Mouse (Mus musculus) forebrain, postnatal 0 days (tissue): ENCODE measurements around the gene Vps37b. TPM values are rescaled to one million over a fixed set of nuclear protein-coding genes. Genes with fewer than 3 reads are reported as not detected.

Experiments
- ATAC-seq: fragments of 200-750 bp; cut with Nextera tagmentation; 2 replicates; pipeline ENCODE4 v1.8.0; 2017; ENCODE audit warnings: mild to moderate bottlenecking, moderate library complexity
- DNase-seq: peaks from one replicate; pipeline ENCODE4 v3.0.0-alpha.2; 2015
- H3K27ac ChIP-seq: fragments of 300-500 bp; sonication (generic); 2 replicates; pipeline ENCODE4 v1.5.1; 2014; ENCODE audit warnings: low read depth, mild to moderate bottlenecking, antibody characterized with exemption, low read length, moderate library complexity, mixed read lengths
- H3K27me3 ChIP-seq: fragments of 300-500 bp; sonication (generic); 2 replicates; pipeline ENCODE4 v1.6.1; 2014; ENCODE audit warnings: mild to moderate bottlenecking, low read length, mixed read lengths; ENCODE audit not compliant: insufficient read depth
- H3K36me3 ChIP-seq: fragments of 300-500 bp; sonication (generic); 2 replicates; pipeline ENCODE4 v1.6.1; 2014; ENCODE audit warnings: mild to moderate bottlenecking, moderate library complexity; ENCODE audit not compliant: insufficient read depth
- H3K4me1 ChIP-seq: fragments of 300-500 bp; sonication (generic); 2 replicates; pipeline ENCODE4 v1.6.1; 2014; ENCODE audit warnings: antibody characterized with exemption; ENCODE audit not compliant: insufficient read depth
- H3K4me2 ChIP-seq: fragments of 300-500 bp; sonication (generic); 2 replicates; pipeline ENCODE4 v1.6.1; 2014; ENCODE audit warnings: low read depth, mild to moderate bottlenecking, moderate library complexity
- H3K4me3 ChIP-seq: fragments of 300-500 bp; sonication (generic); 2 replicates; pipeline ENCODE4 v1.5.1; 2014; ENCODE audit warnings: low read depth, low read length, mixed read lengths
- H3K9ac ChIP-seq: fragments of 300-500 bp; sonication (generic); 2 replicates; pipeline ENCODE4 v1.6.1; 2014; ENCODE audit warnings: mild to moderate bottlenecking
- H3K9me3 ChIP-seq: fragments of 300-500 bp; sonication (generic); 2 replicates; pipeline ENCODE4 v1.6.1; 2016; ENCODE audit warnings: low read length
- CTCF ChIP-seq: sonication (generic); IDR thresholded peaks from 2 replicates; pipeline ENCODE4 v1.5.1; 2016; ENCODE audit warnings: antibody characterized with exemption, control low read depth, low read depth
- WGBS: fragments of 180-500 bp; shearing (Covaris S2); extraction: QIAGEN DNeasy Blood & Tissue Kit; methylation state at CpG from one replicate; pipeline ENCODE4 v1.1.7; 2014; 5-methylcytosine and 5-hydroxymethylcytosine counted together
- polyA plus RNA-seq: library from polyadenylated mRNA; unstranded; fragments of >200 nt; fragmentation: Nextera tagmentation; extraction: Ambion mirVana; gene quantifications from 2 replicates; pipeline ENCODE4 v1.2.1, GENCODE M21; 2015
- total RNA-seq: library from RNA; depleted of rRNA; stranded (reverse); fragments of >200 nt; gene quantifications from 2 replicates; pipeline ENCODE4 v1.2.3, GENCODE M21; 2014

Gene Vps37b
- total and polyA plus RNA-seq, 2 experiments from 2014 or later = 62.0 to 76.5 TPM

DNA sequence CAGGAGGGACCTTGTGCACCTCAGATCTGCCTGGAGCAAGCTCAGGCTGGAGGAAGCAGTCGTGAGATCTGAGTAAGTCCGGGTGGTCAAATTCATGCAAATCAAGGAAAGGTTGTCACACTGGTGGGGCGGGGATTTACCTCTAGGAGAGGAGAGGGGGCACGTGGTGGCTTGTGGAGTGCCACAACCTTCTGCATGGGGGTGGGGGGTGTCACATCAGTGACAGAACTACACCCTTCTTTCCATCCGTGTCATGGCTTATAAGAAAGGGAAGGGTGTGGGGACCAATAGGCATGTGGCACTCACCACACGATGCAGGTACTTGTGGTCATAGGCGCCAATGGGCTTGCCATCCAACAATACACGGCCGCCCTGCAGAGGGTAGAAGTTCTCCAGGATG lies 43.6 kb upstream of the Vps37b start:
- WGBS = 83% methylated on average over 9 of the region's 9 CpGs
- TF ChIP-seq CTCF = no peak

DNA sequence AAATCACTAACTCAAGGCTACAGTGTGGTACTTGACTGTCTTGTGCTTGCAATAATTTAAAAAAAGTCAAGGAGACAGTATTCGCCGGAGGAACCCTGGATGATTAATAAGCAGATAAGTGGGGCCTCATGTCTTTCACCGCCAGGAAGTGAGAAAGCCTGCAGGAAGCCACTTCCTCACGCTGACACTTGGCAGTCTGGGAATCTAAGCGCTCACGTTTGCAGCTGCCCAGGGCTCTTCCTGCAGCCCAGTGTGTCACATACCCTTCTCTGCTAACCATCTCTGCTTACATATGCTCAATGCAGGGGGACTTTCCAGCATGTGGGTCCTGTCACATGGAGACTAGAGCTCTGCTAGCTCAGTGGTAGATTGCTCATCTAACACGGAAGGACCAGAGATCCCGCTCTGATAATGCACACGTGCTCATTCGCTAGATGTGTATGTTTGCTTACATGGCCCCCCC lies 42.8 kb upstream of the Vps37b start:
- WGBS = 72% methylated on average over 10 of the region's 10 CpGs

More for the DNA sequence above, 43.6 kb upstream of the Vps37b start:
- Histone ChIP-seq H3K9ac (no peak overlapping the region), H3K4me1 (peaks cover 9% of the 10 kb centered on the region; the same call in 1 of the 2 replicates), H3K9me3 (no peaks in the 10 kb centered on the region), H3K27me3 (no peaks in the 10 kb centered on the region), H3K27ac (no peak overlapping the region), H3K36me3 (no peaks in the 10 kb centered on the region; the same call in 1 of the 2 replicates), H3K4me2 (no peak overlapping the region), H3K4me3 (no peak overlapping the region)
- ATAC-seq (no peak), DNase-seq (no peak)

DNA sequence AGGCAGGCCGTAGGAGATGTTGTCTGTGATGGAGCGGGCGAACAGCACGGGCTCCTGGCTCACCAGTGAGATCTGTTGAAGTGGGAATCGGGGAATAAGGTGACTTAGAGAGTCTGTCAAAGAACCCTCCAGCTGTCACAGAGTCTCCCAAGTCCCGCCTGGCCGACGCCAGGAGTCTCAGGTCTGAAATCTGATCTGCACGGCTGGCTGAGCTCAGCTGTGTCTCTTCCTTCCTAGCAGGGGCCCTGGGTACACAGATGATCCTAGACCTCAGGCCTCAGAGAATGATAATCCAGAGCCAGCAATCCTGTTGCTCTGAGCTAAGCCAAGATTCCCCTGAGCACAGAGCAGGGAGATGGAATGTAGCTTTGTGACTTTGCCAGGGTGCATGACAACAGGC lies 41.6 kb upstream of the Vps37b start:
- no peak overlapping the region for H3K4me2 ChIP-seq
- no peak overlapping the region for H3K27ac ChIP-seq
- 0 out of 2 replicates have a peak, but pooled peaks cover under 1% of the 10 kb centered on the region for H3K4me1 ChIP-seq
- H3K4me3 ChIP-seq = no peak overlapping the region
- no peaks in the 10 kb centered on the region for H3K27me3 ChIP-seq
- ATAC-seq (no peak), DNase-seq (no peak)
- WGBS = 54% methylated on average over 9 of the region's 9 CpGs
- H3K9me3 ChIP-seq = no peaks in the 10 kb centered on the region
- TF ChIP-seq CTCF = no peak
- no peaks in the 10 kb centered on the region; the same call in 1 of the 2 replicates for H3K36me3 ChIP-seq
- no peak overlapping the region for H3K9ac ChIP-seq

More for the DNA sequence above, 42.8 kb upstream of the Vps37b start:
- Histone ChIP-seq H3K4me3 (no peak overlapping the region), H3K36me3 (no peaks in the 10 kb centered on the region; the same call in 1 of the 2 replicates), H3K4me2 (no peak overlapping the region), H3K9ac (no peak overlapping the region), H3K27ac (no peak overlapping the region), H3K9me3 (no peaks in the 10 kb centered on the region), H3K27me3 (no peaks in the 10 kb centered on the region), H3K4me1 (peaks cover 9% of the 10 kb centered on the region; the same call in 1 of the 2 replicates)
- no peak for ATAC-seq
- no peak for TF ChIP-seq CTCF
- DNase-seq = no peak

DNA sequence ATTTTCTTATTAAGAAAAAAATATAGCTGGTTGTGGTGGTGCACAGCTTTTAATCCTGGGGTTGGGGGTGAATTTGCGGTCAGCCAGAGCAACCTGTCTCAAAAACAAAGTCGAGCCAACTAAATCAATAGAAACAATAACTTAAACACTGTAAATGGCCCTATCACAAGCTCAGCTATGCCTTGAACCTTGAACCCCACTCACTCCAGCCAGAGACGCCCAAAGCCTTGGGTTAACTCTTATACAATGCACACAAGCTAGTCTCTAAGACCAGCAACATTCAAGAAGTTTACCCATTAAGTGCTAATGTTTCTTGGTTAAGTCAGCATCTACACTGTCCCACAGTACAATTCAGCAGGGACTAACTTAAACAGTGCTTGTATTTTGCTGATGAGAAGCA lies 37.6 kb upstream of the Vps37b start:
- Histone ChIP-seq H3K4me2 (no peak overlapping the region), H3K9me3 (no peaks in the 10 kb centered on the region), H3K27ac (no peak overlapping the region), H3K4me1 (no peaks in the 10 kb centered on the region), H3K36me3 (0 out of 2 replicates have a peak, but pooled peaks cover 5% of the 10 kb centered on the region), H3K27me3 (no peaks in the 10 kb centered on the region), H3K4me3 (no peak overlapping the region), H3K9ac (no peak overlapping the region)
- 81% methylated on average over 3 of the region's 3 CpGs for WGBS
- ATAC-seq (no peak), DNase-seq (no peak)
- no peak for TF ChIP-seq CTCF

DNA sequence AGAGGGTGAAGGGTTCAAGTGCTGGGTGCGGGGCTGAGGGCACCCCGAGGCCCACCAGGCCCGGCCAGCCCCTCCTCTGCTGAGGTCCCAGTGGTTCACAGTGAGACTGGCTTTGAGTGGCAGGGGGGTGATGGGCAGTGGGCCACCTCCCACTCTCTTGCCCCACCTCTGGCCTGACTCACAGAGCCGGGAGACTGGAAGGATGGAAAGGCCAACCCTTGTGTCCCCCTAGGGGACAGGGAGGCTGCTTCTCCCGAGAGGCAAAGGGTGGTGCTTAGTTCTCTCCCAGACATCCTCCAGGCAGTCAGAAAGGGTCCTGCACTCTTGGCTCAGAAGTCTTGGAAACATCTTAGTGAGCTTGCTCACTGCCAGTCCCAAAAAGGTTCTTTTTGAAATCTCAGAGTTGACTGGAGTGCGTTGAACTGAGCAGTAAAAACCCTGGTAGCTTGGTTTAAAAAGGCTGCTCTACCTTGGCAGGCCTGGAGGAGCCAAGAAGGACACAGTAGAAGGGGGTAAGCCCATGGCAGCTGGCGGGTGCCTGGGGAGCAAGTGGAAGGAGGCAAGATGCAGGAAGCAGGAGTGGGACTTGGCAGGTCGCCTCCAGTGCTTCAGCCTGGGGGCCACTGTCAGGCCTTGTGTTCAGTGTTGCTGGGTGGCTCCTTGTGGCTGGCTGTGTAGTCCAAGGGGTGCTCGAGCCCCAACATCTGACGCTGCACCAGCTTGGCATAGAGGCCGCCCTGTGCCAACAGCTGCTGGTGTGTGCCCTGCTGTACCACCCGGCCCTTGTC lies 30.2 kb upstream of the Vps37b start:
- Histone ChIP-seq H3K27me3 (no peaks in the 10 kb centered on the region), H3K4me2 (no peak overlapping the region), H3K4me1 (no peaks in the 10 kb centered on the region), H3K4me3 (no peak overlapping the region), H3K9ac (no peak overlapping the region), H3K9me3 (no peaks in the 10 kb centered on the region), H3K27ac (no peak overlapping the region), H3K36me3 (no peaks in the 10 kb centered on the region)
- DNase-seq = no peak
- TF ChIP-seq CTCF = 0 out of 2 replicates have a peak, but pooled peaks have one; percentile 2
- WGBS = 61% methylated on average over 12 of the region's 12 CpGs
- ATAC-seq = peak; percentile 47

DNA sequence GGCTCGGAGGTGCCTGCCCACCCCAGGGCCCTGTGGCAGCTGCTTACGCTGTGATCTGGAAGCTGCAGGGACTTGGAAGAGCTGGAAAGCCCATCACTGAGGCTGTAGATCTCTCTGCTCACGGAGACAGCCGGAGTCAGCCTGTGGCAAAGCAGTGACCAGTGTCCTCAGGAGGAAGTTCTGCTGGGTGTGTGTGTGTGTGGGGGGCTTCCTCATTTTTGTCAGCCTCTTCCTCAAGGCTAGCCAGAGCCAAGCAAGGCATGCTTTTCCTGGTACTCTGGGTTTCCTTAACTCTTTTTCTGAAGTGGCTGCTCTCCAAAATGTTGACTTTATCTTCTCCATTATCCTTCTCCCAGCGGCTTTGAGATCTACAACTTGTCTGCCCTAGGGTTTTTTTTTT lies 27.6 kb upstream of the Vps37b start:
- no peak for TF ChIP-seq CTCF
- no peak for ATAC-seq
- Histone ChIP-seq H3K4me1 (no peaks in the 10 kb centered on the region), H3K9me3 (no peaks in the 10 kb centered on the region), H3K36me3 (no peaks in the 10 kb centered on the region), H3K27ac (no peak overlapping the region), H3K9ac (no peak overlapping the region), H3K4me3 (no peak overlapping the region), H3K27me3 (no peaks in the 10 kb centered on the region), H3K4me2 (no peak overlapping the region)
- whole genome bisulfite sequencing = 80% methylated on average over 5 of the region's 5 CpGs
- no peak for DNase-seq

DNA sequence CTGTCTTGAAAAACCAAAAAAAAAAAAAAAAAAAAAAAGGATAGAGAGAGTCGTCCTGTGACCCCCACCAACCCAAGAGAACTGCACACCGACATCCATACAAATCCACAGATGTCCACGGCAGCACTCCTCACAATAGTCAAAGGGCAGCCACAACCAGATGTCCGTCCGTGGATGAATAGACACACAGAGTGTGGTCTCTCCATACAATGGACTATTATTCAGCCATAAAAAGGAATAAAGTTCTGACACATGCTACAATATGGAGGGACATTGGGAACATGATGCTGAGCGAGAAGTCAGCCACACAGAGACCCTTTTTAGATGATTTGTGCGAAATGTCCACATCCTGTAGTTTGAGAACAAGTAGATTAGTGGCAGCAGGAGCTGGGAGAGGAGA lies 26.7 kb upstream of the Vps37b start:
- Histone ChIP-seq H3K36me3 (no peaks in the 10 kb centered on the region), H3K27me3 (no peaks in the 10 kb centered on the region), H3K4me1 (no peaks in the 10 kb centered on the region), H3K27ac (no peak overlapping the region), H3K4me2 (no peak overlapping the region), H3K4me3 (no peak overlapping the region), H3K9ac (no peak overlapping the region), H3K9me3 (no peaks in the 10 kb centered on the region)
- ATAC-seq (no peak), DNase-seq (no peak)
- TF ChIP-seq CTCF = no peak
- WGBS = 75% methylated on average over 7 of the region's 7 CpGs
